Mouse (Mus musculus): ENCODE results near the gene DXBay18. TPM values are rescaled to one million over a fixed set of nuclear protein-coding genes. Genes with fewer than 3 reads are reported as not detected.
"Not testable (repeated sequence)": the region's sequence is repeated elsewhere in the genome, so short reads cannot be mapped to it uniquely, and the experiment has no call there.

The DXBay18 gene
- not detected in 2 replicates for polyA plus RNA-seq (2015; fragmentation: Nextera tagmentation; extraction: Ambion mirVana)

DNA sequence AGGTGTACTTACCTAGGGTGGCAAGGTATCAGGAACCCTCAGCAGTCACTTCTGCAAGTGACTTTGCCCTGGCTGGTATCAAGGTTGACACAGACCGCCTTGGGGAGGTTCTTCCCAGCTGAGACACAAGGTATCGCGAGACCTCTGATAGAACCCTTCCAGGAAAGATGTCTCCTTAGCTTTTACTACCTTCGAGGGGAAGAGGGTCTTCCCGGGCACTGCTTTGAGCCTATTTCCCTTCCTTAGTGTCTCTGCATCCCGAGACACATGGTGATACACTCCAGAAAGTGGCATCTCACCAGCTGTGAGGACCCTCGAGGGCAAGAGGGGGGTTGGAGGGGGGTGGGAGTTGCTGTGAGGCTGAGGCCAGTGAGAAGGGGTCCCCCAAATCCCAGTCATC, at the start of gene DXBay18:
DXBay18 (minus strand) TSS at position 101 of the 400 bp plus-strand sequence.
- H3K4me2 ChIP-seq; H3K36me3 ChIP-seq; ATAC-seq (ENCODE audit: borderline replicate concordance, extremely low read depth, low FRiP score, low TSS enrichment); H3K4me3 ChIP-seq; H3K27me3 ChIP-seq; H3K4me1 ChIP-seq; H3K9ac ChIP-seq; H3K27ac ChIP-seq; H3K9me3 ChIP-seq: not testable (repeated sequence)
- WGBS, result no CpG with 5 or more reads among the region's 7 CpGs

DNA sequence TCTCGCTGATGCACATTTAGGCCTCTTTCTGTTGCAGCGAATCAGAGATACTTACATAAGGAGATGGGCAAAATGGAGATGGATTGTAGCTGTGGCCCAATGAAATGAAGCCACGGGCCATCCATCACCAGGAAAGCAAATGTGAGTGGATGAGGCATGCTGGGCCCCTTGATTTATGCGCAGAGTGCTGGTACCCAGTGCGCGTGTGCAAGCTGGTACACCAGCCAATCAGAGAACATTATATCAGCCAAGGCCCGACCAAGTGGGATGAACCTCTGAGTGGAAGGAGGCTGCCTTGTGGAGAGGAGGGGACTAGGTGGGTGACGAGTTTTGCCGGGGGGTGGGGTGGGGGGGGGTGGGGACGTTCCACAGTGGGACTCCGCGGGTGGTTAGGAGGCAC, 42.7 kb upstream of the DXBay18 start, which contains the start of gene Xlr3b:
Xlr3b (plus strand) TSS at position 274 of the 400 bp plus-strand sequence.
- not testable (repeated sequence) for H3K36me3 ChIP-seq; H3K9me3 ChIP-seq; H3K4me3 ChIP-seq; H3K4me2 ChIP-seq; H3K27me3 ChIP-seq; H3K27ac ChIP-seq; H3K9ac ChIP-seq; ATAC-seq (ENCODE audit: borderline replicate concordance, extremely low read depth, low FRiP score, low TSS enrichment); H3K4me1 ChIP-seq
- WGBS, result 80% methylated on average over 12 of the region's 12 CpGs

DNA sequence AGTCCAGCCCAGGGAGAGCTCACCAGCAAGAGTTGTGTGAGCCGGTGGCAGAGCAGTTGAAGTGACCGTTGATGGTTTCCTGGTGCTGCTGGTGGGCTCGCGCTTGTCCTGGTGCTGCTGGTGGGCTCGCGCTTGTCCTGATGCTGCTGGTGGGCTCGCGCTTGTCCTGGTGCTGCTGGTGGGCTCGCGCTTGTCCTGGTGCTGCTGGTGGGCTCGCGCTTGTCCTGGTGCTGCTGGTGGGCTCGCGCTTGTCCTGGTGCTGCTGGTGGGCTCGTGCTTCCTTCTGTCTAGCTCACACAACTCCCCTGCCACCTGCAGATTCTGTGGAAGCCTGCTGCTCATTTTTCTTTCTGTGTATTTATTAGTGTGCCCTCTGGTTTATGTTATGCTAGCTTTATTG, 27.6 kb upstream of the DXBay18 start, which contains the start of gene Spin2d:
Spin2d (minus strand) TSS at position 101 of the 400 bp plus-strand sequence.
- not testable (repeated sequence) for H3K4me3 ChIP-seq; ATAC-seq (ENCODE audit: borderline replicate concordance, extremely low read depth, low FRiP score, low TSS enrichment); H3K9me3 ChIP-seq; H3K9ac ChIP-seq; H3K4me2 ChIP-seq; H3K27me3 ChIP-seq; H3K36me3 ChIP-seq; H3K4me1 ChIP-seq; H3K27ac ChIP-seq
- WGBS, result 59% methylated on average over 5 of the region's 15 CpGs

DNA sequence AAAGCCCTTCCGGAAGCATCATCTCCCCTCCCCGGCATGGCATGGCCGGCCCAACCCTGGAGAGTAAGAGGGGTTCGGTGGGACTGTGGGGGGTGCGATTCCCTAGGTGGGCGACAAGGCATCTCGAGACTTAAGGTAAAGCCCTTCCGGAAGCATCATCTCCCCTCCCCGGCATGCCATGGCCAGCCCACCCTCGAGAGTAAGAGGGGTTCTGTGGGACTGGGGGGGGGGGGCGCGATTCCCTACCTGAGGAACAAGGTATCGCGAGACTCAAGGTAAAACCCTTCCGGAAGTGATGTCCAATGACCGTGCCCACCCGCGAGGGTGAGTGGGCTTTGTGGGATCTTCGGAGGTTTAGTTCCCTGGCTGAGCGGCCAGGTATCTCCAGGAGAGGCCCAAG, 754 bp downstream of the DXBay18 start, which contains the start of gene Xlr5b:
Xlr5b (plus strand) TSS at position 301 of the 400 bp plus-strand sequence.
- H3K4me3 ChIP-seq; H3K4me1 ChIP-seq; H3K9me3 ChIP-seq; H3K9ac ChIP-seq; H3K27ac ChIP-seq; ATAC-seq (ENCODE audit: borderline replicate concordance, extremely low read depth, low FRiP score, low TSS enrichment); H3K27me3 ChIP-seq; H3K4me2 ChIP-seq; H3K36me3 ChIP-seq: not testable (repeated sequence)
- no CpG with 5 or more reads among the region's 20 CpGs for WGBS

DNA sequence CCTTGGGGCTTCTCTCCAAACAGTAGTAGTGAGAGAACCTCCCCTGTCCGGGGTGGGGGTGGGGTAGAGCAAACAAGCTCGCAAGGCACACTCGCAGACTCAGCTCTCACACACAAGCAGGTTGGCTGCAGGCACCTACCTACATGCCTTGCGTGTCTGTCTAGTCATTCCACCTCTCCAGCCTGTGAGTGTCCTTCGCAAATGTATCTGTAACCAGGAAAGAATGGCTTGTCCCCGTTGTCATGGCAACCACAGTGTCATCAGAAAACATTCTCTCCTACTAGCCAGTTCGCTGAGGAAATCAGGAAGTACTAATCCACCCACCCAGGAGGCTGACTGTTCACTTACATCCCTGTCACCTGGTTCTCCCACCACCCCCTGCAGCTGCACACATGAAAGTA, 6.0 kb downstream of the DXBay18 start:
- not testable (repeated sequence) for H3K4me3 ChIP-seq
- no CpG with 5 or more reads among the region's 7 CpGs for WGBS
- ATAC-seq (ENCODE audit: borderline replicate concordance, extremely low read depth, low FRiP score, low TSS enrichment), result peak; percentile 52

DNA sequence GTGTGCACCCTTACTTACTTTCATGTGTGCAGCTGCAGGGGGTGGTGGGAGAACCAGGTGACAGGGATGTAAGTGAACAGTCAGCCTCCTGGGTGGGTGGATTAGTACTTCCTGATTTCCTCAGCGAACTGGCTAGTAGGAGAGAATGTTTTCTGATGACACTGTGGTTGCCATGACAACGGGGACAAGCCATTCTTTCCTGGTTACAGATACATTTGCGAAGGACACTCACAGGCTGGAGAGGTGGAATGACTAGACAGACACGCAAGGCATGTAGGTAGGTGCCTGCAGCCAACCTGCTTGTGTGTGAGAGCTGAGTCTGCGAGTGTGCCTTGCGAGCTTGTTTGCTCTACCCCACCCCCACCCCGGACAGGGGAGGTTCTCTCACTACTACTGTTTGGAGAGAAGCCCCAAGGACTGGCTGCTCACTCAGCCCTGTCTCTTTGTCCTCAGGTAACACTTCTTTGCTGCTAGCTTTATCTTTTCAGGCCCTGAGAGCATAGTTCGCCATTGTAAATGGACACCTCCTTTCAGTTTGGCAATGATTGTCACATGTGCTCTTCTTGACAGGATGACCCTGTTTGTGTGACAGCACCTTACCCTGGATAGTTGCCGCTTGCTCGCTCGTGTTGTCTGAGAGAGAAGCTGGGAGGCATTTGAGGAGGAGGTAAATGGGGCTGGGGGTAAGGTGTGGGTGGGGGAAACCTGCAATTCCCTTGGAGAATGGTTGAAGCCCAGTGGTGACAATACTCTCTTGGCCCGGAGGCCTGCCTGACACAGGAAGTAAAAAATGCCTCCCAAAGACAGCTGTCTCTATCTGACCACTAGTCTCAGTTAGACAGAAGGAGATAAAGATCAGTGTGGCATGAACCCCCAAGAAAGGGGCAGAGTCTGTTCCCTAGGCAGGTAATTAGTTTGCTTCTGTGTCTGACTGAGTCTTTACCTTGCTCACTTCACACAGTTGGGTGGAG, 26.1 kb downstream of the DXBay18 start:
- WGBS, result no CpG with 5 or more reads among the region's 12 CpGs
- not testable (repeated sequence) for H3K27me3 ChIP-seq, H3K4me2 ChIP-seq, H3K9ac ChIP-seq, H3K36me3 ChIP-seq, H3K4me3 ChIP-seq, H3K27ac ChIP-seq, H3K9me3 ChIP-seq, H3K4me1 ChIP-seq
- ATAC-seq (ENCODE audit: borderline replicate concordance, extremely low read depth, low FRiP score, low TSS enrichment), result peak; percentile 46

More for the DNA sequence above, 6.0 kb downstream of the DXBay18 start:
- H3K27ac ChIP-seq, H3K36me3 ChIP-seq, H3K4me2 ChIP-seq, H3K27me3 ChIP-seq, H3K4me1 ChIP-seq, H3K9ac ChIP-seq, H3K9me3 ChIP-seq: not testable (repeated sequence)

DNA sequence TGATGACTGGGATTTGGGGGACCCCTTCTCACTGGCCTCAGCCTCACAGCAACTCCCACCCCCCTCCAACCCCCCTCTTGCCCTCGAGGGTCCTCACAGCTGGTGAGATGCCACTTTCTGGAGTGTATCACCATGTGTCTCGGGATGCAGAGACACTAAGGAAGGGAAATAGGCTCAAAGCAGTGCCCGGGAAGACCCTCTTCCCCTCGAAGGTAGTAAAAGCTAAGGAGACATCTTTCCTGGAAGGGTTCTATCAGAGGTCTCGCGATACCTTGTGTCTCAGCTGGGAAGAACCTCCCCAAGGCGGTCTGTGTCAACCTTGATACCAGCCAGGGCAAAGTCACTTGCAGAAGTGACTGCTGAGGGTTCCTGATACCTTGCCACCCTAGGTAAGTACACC, 32.5 kb downstream of the DXBay18 start, which contains the start of gene Gm14685:
Gm14685 (plus strand) TSS at position 301 of the 400 bp plus-strand sequence.
- not testable (repeated sequence) for H3K4me3 ChIP-seq; H3K9me3 ChIP-seq; H3K27me3 ChIP-seq; H3K36me3 ChIP-seq; H3K9ac ChIP-seq; H3K27ac ChIP-seq; ATAC-seq (ENCODE audit: borderline replicate concordance, extremely low read depth, low FRiP score, low TSS enrichment); H3K4me1 ChIP-seq; H3K4me2 ChIP-seq
- no CpG with 5 or more reads among the region's 7 CpGs for WGBS

DNA sequence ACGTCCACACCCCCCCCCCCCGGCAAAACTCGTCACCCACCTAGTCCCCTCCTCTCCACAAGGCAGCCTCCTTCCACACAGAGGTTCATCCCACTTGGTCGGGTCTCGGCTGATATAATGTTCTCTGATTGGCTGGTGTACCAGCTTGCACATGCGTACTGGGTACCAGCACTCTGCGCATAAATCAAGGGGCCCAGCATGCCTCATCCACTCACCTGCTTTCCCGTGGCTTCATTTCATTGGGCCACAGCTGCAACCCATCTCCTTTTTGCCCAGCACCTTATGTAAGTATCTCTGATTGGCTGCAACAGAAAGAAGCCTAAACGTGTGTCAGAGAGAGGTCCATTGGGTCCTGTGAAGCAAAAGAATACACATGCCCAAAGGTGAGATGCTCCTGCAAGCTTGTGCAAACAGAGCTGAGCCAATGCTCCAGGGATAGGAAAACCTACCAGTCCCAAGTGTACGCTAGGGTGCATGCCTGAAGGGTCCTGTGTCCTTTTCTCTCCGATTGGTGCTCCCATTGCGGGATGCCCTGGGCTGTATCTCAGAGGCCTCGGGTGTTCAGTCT, 52.2 kb downstream of the DXBay18 start, which contains the start of gene Xlr3a:
Xlr3a (minus strand) TSS at position 155 of the 568 bp plus-strand sequence.
- H3K27ac ChIP-seq; H3K27me3 ChIP-seq; H3K4me2 ChIP-seq; H3K9me3 ChIP-seq; H3K9ac ChIP-seq; ATAC-seq (ENCODE audit: borderline replicate concordance, extremely low read depth, low FRiP score, low TSS enrichment); H3K4me1 ChIP-seq; H3K4me3 ChIP-seq; H3K36me3 ChIP-seq: not testable (repeated sequence)
- WGBS, result 67% methylated on average over 13 of the region's 13 CpGs

Other genes with a start within 250 kb of the DXBay18 start
- 85.8 and 87.0 TPM in 2 replicates for gene Cetn2, start 231.0 kb downstream of the DXBay18 start, polyA plus RNA-seq (2015; fragmentation: Nextera tagmentation; extraction: Ambion mirVana)
- gene Nsdhl, start 230.9 kb downstream of the DXBay18 start, polyA plus RNA-seq (2015; fragmentation: Nextera tagmentation; extraction: Ambion mirVana), result 19.9 and 21.0 TPM in 2 replicates
- 7.1 TPM in 2 replicates for gene Zfp185, start 162.1 kb downstream of the DXBay18 start, polyA plus RNA-seq (2015; fragmentation: Nextera tagmentation; extraction: Ambion mirVana)
- gene Pnma5, start 112.3 kb downstream of the DXBay18 start, polyA plus RNA-seq (2015; fragmentation: Nextera tagmentation; extraction: Ambion mirVana), result 0.08 TPM in 1 of 2 replicates, not detected in the other
- 0.17 and 0.18 TPM in 2 replicates for gene Pnma3, start 84.7 kb downstream of the DXBay18 start, polyA plus RNA-seq (2015; fragmentation: Nextera tagmentation; extraction: Ambion mirVana)
- 0.87 and 2.5 TPM in 2 replicates for gene Xlr4a, start 67.0 kb downstream of the DXBay18 start, polyA plus RNA-seq (2015; fragmentation: Nextera tagmentation; extraction: Ambion mirVana)
- gene Xlr3a, start 52.4 kb downstream of the DXBay18 start, polyA plus RNA-seq (2015; fragmentation: Nextera tagmentation; extraction: Ambion mirVana), result 2.2 and 4.1 TPM in 2 replicates
- gene Gm14685, start 32.4 kb downstream of the DXBay18 start, polyA plus RNA-seq (2015; fragmentation: Nextera tagmentation; extraction: Ambion mirVana), result 0.11 and 0.14 TPM in 2 replicates
- gene Xlr5b, start 654 bp downstream of the DXBay18 start, polyA plus RNA-seq (2015; fragmentation: Nextera tagmentation; extraction: Ambion mirVana), result not detected in 2 replicates
- gene Spin2d, start 27.5 kb upstream of the DXBay18 start, polyA plus RNA-seq (2015; fragmentation: Nextera tagmentation; extraction: Ambion mirVana), result not detected in 2 replicates
- 9.5 and 10.6 TPM in 2 replicates for gene Xlr3b, start 42.8 kb upstream of the DXBay18 start, polyA plus RNA-seq (2015; fragmentation: Nextera tagmentation; extraction: Ambion mirVana)
- 0.48 and 1.2 TPM in 2 replicates for gene Xlr4b, start 64.9 kb upstream of the DXBay18 start, polyA plus RNA-seq (2015; fragmentation: Nextera tagmentation; extraction: Ambion mirVana)
- gene F8a, start 78.8 kb upstream of the DXBay18 start, polyA plus RNA-seq (2015; fragmentation: Nextera tagmentation; extraction: Ambion mirVana), result 11.7 and 11.9 TPM in 2 replicates
- 0.98 TPM in 1 of 2 replicates, not detected in the other for gene Xlr4c, start 93.7 kb upstream of the DXBay18 start, polyA plus RNA-seq (2015; fragmentation: Nextera tagmentation; extraction: Ambion mirVana)
- gene Xlr3c, start 115.9 kb upstream of the DXBay18 start, polyA plus RNA-seq (2015; fragmentation: Nextera tagmentation; extraction: Ambion mirVana), result not detected in 2 replicates
- 0.17 TPM in 1 of 2 replicates, not detected in the other for gene Xlr5a, start 143.5 kb upstream of the DXBay18 start, polyA plus RNA-seq (2015; fragmentation: Nextera tagmentation; extraction: Ambion mirVana)
- not detected in 2 replicates for gene Xlr5c, start 143.5 kb upstream of the DXBay18 start, polyA plus RNA-seq (2015; fragmentation: Nextera tagmentation; extraction: Ambion mirVana)
- not detected in 2 replicates for gene Gm45015, start 187.4 kb upstream of the DXBay18 start, polyA plus RNA-seq (2015; fragmentation: Nextera tagmentation; extraction: Ambion mirVana)
- gene Zfp275, start 193.2 kb upstream of the DXBay18 start, polyA plus RNA-seq (2015; fragmentation: Nextera tagmentation; extraction: Ambion mirVana), result 13.3 and 13.5 TPM in 2 replicates
- not detected in 2 replicates for gene Gm18336, start 249.3 kb upstream of the DXBay18 start, polyA plus RNA-seq (2015; fragmentation: Nextera tagmentation; extraction: Ambion mirVana)

Measured in lung, embryonic 15.5 days (tissue).